Mouse (Mus musculus) lung, adult 18-20 months (tissue): ENCODE measurements around the gene 4921509C19Rik.
"Not testable (repeated sequence)": the region's sequence is repeated elsewhere in the genome, so short reads cannot be mapped to it uniquely, and the experiment has no call there.

Experiments used
- DNase-seq, 2 experiments: peaks; one replicate each; pipeline ENCODE4 v3.0.0; 2022; ENCODE audit warnings: mixed read lengths in 2 of 2

The 4921509C19Rik gene

DNA sequence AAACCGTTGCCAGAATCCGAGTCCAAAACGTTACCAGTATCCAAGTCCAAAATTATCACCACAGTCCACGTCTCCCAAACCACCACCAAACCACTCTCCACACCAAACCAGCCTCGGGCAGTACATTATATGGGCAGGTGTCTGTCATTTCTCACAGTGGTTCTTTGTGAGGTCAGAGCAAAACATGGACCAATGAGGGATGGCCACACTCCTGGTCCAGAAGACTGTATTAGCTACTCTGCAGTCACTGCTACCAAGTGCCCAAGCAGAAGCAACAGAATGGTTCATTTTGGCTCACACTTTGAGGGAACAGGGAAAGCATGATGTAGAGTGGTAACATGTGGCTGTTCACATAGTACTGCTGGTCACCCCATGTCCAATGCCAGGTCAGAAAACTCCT, at the start of gene 4921509C19Rik:
Gene 4921509C19Rik (minus strand): TSS at position 101 of the 400 bp plus-strand sequence.
- DNase-seq = not testable (repeated sequence)

GRCm38 (mm10) chr2:151525520-151525919, 49.6 kb upstream of the 4921509C19Rik start:
- no peak for DNase-seq

- DNase-seq = no peak
These were observed 48.5 kb upstream of the 4921509C19Rik start for GRCm38 (mm10) chr2:151524324-151525041.

DNA sequence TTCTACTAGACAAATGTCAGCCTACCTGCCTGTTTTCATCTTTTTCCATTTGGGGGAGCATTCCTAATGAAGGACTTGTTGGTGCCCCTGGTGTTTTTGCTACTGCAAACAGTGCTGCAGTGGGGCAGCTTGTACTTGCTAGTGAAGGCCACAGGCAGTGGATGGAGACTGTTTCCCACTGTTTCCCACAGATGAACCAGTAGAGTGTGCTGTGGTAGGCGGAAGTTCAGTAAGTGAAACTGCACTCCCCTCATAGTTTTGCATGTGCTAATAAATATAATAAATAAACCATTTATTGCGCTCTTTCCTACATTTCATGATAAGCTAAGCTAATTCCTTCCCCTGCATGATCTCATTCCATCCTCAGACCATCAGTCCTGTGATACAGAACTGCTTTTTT, 43.0 kb upstream of the 4921509C19Rik start:
- no peak for DNase-seq

- DNase-seq = peak in 1 of 2 experiments; percentile 18
These were observed 37.8 kb upstream of the 4921509C19Rik start for GRCm38 (mm10) chr2:151513525-151514285.

DNA sequence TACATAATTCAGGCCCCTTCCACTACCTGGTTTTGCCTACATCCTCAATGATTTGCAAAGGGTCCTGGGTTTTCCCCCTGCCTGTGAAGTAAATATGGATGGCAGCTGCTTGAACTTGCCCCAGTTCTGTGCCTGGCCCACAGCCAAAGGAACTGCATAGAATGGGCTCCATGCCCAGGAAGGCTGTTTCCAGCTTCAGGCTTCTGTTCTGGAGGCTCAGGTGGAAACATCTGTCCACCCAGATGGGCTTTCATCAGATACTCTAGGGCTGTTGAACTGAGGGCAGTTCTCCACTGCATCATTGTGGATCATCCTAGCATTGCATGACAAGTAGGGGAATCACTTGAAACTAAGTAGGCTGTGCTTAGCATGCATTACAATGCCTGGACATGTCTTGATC, 36.2 kb upstream of the 4921509C19Rik start:
- peak; percentile 42 to 51 for DNase-seq

- no peak for DNase-seq
These were observed 28.3 kb upstream of the 4921509C19Rik start for GRCm38 (mm10) chr2:151504226-151504625.

DNA sequence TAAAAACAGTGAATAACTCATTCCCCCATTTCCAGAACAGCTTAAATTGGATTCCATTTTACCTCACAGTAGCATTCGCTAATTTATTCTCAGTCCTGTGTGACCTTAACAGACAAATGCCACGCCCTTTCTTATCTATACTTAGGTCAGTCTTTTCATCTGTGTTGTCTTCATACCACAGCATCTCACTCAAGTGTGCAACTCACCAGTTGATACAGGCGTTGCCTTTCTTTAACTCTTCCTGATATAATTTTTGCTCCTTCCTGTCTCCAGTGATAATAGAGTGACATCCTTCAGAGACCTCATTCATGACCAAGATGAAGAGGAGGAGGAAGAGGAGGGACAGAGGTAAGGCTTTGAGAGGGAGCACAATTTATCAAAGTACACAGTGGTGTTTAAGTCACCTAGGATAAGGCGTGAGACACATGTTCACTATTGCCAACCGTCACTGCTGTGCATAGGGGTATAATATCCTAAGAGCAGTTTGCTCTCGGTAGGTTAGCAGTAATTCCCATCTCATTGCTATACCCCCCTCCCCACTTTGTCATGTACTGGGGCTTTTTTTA, 24.6 kb upstream of the 4921509C19Rik start:
- no peak for DNase-seq

GRCm38 (mm10) chr2:151498358-151498757, 22.4 kb upstream of the 4921509C19Rik start:
- DNase-seq = no peak

DNA sequence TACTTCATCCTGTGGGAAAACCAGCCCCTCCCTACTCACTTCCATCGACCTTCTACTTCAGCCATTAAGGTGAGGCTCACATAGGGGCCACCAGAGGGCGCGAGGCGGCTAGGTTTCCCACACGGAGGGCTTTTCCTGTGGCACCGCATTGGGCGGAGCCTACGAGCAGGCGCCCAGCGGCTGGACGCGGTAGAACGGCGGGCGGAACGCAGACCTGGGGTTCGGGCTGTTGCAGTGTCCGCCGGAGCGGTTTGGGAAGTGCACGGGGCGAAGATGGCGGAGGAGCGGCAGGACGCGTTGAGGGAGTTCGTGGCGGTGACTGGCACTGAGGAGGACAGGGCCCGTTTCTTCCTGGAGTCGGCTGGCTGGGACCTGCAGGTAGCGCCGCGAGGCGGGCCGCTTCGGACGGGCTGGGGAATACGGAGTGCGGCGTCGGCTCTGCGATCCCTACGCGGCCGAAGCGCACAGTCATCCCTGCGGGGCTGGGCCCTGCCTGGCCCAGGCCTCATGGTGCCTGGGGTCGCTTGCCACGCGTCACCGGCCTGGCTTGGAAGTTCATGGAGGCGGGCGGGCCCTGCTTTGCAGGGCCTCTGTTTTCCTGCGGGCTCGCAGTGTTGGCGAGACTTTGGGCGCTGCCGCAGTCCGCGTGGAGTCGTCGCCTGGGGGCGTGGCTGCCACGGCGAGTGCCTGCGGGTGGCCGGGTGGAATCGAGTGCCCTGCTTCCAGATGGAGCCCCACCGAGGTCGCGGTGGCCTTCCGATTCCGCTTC, 18.3 kb upstream of the 4921509C19Rik start, which contains the start of gene Nsfl1c:
Gene Nsfl1c (plus strand): TSS at position 148 of the 769 bp plus-strand sequence.
- DNase-seq = peak; percentile 93 to 94

DNA sequence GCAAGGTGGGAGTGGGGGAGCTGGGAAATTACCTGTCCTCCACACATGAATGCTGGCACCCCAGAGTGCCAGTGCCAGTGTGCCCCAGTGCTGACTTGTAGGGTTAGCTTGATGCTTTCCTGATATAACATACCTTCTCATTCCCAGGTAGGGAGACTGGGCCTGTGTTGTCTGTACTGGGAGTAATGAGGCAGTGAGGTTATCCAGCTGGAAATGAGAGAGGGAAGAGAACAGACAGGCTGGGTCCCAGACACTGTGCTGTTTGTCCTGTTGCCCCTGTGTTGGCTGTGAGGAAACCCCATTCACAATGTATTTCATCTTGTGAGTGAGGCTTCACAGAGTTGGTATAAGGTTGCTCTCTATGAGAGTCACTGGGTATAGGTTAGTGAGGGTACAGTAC, 10.5 kb upstream of the 4921509C19Rik start:
- DNase-seq = no peak

GRCm38 (mm10) chr2:151434971-151435370, 41.0 kb downstream of the 4921509C19Rik start:
- not testable (repeated sequence) for DNase-seq

DNA sequence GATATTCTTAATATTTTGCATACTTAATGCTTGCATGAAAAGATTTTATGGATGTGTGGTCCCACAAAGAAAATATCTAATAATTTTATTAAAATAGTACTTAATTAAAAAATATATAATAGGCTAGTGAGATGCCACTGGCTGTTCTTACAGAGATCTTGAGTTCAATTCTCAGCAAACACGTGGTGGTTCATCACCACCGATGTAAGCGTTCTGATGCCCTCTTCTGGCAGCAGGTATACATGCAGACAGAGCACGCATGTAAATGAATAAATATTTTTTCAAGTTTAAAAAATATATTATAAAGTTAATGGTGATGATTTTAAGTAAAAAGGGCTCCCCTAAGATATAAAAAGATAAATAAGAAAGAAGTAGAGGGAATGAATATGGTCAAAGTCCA, 41.8 kb downstream of the 4921509C19Rik start:
- DNase-seq = not testable (repeated sequence)
